Mouse (Mus musculus): ENCODE results near the gene Tle4. TPM values are rescaled to one million over a fixed set of nuclear protein-coding genes. Genes with fewer than 3 reads are reported as not detected.

Tle4 gene
- polyA plus RNA-seq, 1 experiment from 2014 or later = 34.3 TPM

DNA sequence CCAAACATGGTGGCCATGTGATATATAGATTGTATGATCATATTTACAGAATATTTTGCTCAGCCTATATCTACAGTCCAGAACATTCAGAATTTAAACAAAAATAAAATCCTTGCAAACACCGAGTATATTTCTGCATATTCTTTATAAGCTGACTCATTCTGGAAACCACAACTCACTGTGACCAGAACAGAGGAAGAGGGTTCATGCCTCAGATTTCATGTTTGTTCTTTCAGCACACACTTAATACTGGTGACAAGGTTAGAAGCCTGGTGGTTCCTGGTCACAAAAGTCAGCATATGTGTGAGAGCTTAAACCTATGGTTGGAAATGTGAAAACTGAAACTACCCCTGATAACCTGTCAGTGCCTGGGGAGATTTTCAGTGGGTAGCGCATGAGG, 129.1 kb downstream of the Tle4 start:
- H3K9ac ChIP-seq (ENCODE audit: low read length) = no peak overlapping the region
- no peak overlapping the region for H3K27ac ChIP-seq (ENCODE audit: low read depth, low read length)
- no peak for ATAC-seq (ENCODE audit: insufficient read depth, low FRiP score, low TSS enrichment)
- no peak for DNase-seq (ENCODE audit: low spot score)
- no peak overlapping the region for H3K4me3 ChIP-seq (ENCODE audit: low read depth, low read length)
- no peaks in the 10 kb centered on the region for H3K4me1 ChIP-seq (ENCODE audit: control insufficient read depth, insufficient read depth, low read length)
- H3K4me2 ChIP-seq (ENCODE audit: low read depth) = no peak overlapping the region
- WGBS = 94% methylated on average over 2 of the region's 2 CpGs
- H3K36me3 ChIP-seq (ENCODE audit: control insufficient read depth, insufficient read depth, low read length) = no peaks in the 10 kb centered on the region
- no peaks in the 10 kb centered on the region for H3K27me3 ChIP-seq (ENCODE audit: control insufficient read depth, insufficient read depth, low read length)
- no peaks in the 10 kb centered on the region for H3K9me3 ChIP-seq (ENCODE audit: control insufficient read depth, low read length)

DNA sequence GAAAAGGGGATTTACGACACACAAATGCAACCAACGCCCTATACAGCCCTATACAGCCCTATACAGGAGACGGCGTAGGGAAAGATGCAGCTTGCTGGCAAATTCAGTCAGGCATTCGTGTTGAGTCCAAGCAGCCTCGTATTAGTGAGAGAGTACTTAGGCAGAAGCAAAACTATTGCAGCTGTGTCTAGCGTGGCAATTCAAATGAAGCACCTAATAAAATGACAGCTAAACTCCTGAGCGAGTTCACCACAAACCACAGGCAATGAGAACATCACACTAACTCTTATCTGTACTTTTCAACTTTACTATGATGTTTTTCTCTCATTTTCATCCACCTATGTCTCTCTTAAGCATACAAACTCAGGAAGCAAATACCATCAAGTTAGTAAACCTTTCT, 131.8 kb downstream of the Tle4 start:
- Histone ChIP-seq H3K4me3 (ENCODE audit: low read depth, low read length) (no peak overlapping the region), H3K36me3 (ENCODE audit: control insufficient read depth, insufficient read depth, low read length) (no peaks in the 10 kb centered on the region), H3K9me3 (ENCODE audit: control insufficient read depth, low read length) (no peaks in the 10 kb centered on the region), H3K4me1 (ENCODE audit: control insufficient read depth, insufficient read depth, low read length) (no peaks in the 10 kb centered on the region), H3K4me2 (ENCODE audit: low read depth) (no peak overlapping the region), H3K9ac (ENCODE audit: low read length) (no peak overlapping the region), H3K27ac (ENCODE audit: low read depth, low read length) (no peak overlapping the region), H3K27me3 (ENCODE audit: control insufficient read depth, insufficient read depth, low read length) (no peaks in the 10 kb centered on the region)
- DNase-seq (ENCODE audit: low spot score) (no peak), ATAC-seq (ENCODE audit: insufficient read depth, low FRiP score, low TSS enrichment) (no peak)
- 89% methylated on average over 8 of the region's 8 CpGs for WGBS

DNA sequence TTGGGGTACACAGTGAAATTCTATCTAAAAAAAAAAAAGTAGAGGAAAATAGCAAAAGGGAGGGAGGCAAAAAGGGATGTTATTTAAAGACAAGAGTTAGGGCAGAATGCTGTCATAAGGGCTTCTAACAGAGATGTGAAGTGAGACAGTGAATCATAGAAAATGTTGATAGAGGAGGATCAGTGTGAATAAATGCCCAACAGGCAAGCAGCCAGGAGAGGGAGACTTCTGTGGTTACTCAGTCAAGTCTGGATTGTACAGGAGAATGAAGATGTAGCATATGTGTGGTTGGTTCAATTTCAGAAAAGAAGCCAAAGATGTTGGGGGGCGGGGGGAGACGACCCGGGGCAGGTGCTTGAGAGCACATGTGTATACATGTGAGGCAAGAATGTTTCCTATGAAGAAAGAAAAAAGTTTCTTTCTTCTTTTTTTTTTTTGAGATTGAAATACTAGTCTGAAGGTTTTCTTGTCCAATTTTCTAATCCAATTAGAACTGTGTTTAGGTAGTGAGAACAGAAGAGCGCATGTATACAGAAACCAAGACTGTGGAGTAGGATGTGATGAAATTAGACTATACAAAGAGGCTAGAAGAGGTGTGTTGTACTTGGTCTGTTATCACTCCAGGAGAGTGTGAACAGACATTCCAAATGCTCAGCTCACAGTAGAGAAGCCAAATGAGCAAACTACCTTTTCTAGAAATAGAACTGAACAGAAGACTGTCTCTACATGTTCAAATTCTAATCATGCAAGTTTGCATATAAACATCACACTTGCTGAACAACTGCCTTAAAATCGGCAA, 134.4 kb downstream of the Tle4 start:
- Histone ChIP-seq H3K27ac (ENCODE audit: low read depth, low read length) (no peak overlapping the region), H3K9ac (ENCODE audit: low read length) (no peak overlapping the region), H3K9me3 (ENCODE audit: control insufficient read depth, low read length) (no peaks in the 10 kb centered on the region), H3K4me2 (ENCODE audit: low read depth) (no peak overlapping the region), H3K4me3 (ENCODE audit: low read depth, low read length) (no peak overlapping the region), H3K27me3 (ENCODE audit: control insufficient read depth, insufficient read depth, low read length) (no peaks in the 10 kb centered on the region), H3K4me1 (ENCODE audit: control insufficient read depth, insufficient read depth, low read length) (no peaks in the 10 kb centered on the region), H3K36me3 (ENCODE audit: control insufficient read depth, insufficient read depth, low read length) (no peaks in the 10 kb centered on the region; the same call in 1 of the 2 replicates)
- 97% methylated on average over 5 of the region's 5 CpGs for WGBS
- ATAC-seq (ENCODE audit: insufficient read depth, low FRiP score, low TSS enrichment) (no peak), DNase-seq (ENCODE audit: low spot score) (no peak)

DNA sequence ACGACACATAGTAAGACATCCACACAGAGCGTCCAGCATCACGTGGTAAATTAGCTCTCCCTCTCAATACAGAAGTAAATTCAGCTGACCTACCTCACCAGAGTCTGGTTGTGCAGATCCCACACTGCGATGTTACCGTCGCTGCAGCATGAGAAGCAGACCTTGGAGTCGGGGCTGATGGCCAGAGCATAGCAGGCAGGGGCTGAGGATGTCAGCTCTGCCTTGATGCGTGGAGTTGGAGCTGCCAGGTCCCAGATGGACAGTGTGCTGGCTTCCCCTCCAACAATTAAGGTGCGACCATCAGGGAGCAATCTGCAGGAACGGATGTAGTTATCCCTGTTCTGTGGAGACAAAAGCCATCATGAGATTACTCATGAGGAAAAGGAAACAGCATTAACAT, 144.4 kb downstream of the Tle4 start:
- Histone ChIP-seq H3K4me1 (ENCODE audit: control insufficient read depth, insufficient read depth, low read length) (no peaks in the 10 kb centered on the region), H3K4me3 (ENCODE audit: low read depth, low read length) (no peak overlapping the region), H3K4me2 (ENCODE audit: low read depth) (no peak overlapping the region), H3K9ac (ENCODE audit: low read length) (no peak overlapping the region), H3K36me3 (ENCODE audit: control insufficient read depth, insufficient read depth, low read length) (peaks cover 8% of the 10 kb centered on the region), H3K9me3 (ENCODE audit: control insufficient read depth, low read length) (no peaks in the 10 kb centered on the region), H3K27me3 (ENCODE audit: control insufficient read depth, insufficient read depth, low read length) (no peaks in the 10 kb centered on the region), H3K27ac (ENCODE audit: low read depth, low read length) (no peak overlapping the region)
- ATAC-seq (ENCODE audit: insufficient read depth, low FRiP score, low TSS enrichment) (no peak), DNase-seq (ENCODE audit: low spot score) (no peak)
- 91% methylated on average over 10 of the region's 10 CpGs for WGBS

DNA sequence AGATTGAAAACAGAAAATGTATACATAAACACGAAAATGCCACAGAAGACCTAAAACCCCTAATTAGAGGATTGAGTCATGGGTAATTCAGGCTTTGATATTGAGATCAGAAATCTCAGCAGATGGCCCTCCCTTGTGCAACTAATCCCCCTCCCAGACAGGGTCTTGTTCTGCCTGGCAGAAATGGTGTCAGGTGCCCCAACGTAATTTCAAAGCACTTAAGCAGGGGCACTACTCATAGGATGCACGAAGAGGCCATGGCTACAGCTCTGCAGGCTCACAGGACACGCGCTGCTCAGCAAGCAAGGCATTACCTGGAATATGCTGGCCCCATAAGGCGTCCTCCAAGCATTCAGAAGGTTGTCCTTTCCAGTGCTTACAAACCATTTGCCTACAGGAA, 146.5 kb downstream of the Tle4 start:
- Histone ChIP-seq H3K27me3 (ENCODE audit: control insufficient read depth, insufficient read depth, low read length) (no peaks in the 10 kb centered on the region), H3K9me3 (ENCODE audit: control insufficient read depth, low read length) (no peaks in the 10 kb centered on the region), H3K27ac (ENCODE audit: low read depth, low read length) (no peak overlapping the region), H3K9ac (ENCODE audit: low read length) (no peak overlapping the region), H3K4me2 (ENCODE audit: low read depth) (no peak overlapping the region), H3K4me1 (ENCODE audit: control insufficient read depth, insufficient read depth, low read length) (no peaks in the 10 kb centered on the region), H3K4me3 (ENCODE audit: low read depth, low read length) (no peak overlapping the region), H3K36me3 (ENCODE audit: control insufficient read depth, insufficient read depth, low read length) (peaks cover 8% of the 10 kb centered on the region)
- ATAC-seq (ENCODE audit: insufficient read depth, low FRiP score, low TSS enrichment) = no peak
- no peak for DNase-seq (ENCODE audit: low spot score)
- WGBS = 89% methylated on average over 6 of the region's 6 CpGs

DNA sequence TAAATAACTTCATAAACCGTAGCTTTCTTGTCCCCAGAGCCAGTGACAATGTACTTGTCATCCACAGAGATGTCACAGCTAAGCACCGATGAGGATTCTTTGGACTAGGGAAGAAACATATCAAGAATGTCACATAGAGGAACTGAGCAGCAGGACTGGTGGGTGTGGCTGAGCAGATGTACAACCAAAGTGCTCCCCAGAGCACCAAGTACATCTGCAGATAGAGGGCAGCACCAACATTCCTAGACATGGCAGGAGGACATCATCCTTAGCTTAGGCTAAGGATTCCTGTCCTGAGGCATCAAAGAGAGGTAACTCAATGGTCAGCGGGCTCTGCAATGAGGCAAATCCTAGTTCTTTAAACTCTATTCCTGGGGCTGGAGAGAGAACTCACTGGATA, 148.1 kb downstream of the Tle4 start:
- WGBS = 91% methylated on average over 3 of the region's 3 CpGs
- ATAC-seq (ENCODE audit: insufficient read depth, low FRiP score, low TSS enrichment) = no peak
- Histone ChIP-seq H3K27me3 (ENCODE audit: control insufficient read depth, insufficient read depth, low read length) (no peaks in the 10 kb centered on the region), H3K4me2 (ENCODE audit: low read depth) (no peak overlapping the region), H3K27ac (ENCODE audit: low read depth, low read length) (no peak overlapping the region), H3K9ac (ENCODE audit: low read length) (no peak overlapping the region), H3K4me1 (ENCODE audit: control insufficient read depth, insufficient read depth, low read length) (no peaks in the 10 kb centered on the region), H3K4me3 (ENCODE audit: low read depth, low read length) (no peak overlapping the region), H3K9me3 (ENCODE audit: control insufficient read depth, low read length) (no peaks in the 10 kb centered on the region), H3K36me3 (ENCODE audit: control insufficient read depth, insufficient read depth, low read length) (peaks cover 8% of the 10 kb centered on the region)
- no peak for DNase-seq (ENCODE audit: low spot score)

DNA sequence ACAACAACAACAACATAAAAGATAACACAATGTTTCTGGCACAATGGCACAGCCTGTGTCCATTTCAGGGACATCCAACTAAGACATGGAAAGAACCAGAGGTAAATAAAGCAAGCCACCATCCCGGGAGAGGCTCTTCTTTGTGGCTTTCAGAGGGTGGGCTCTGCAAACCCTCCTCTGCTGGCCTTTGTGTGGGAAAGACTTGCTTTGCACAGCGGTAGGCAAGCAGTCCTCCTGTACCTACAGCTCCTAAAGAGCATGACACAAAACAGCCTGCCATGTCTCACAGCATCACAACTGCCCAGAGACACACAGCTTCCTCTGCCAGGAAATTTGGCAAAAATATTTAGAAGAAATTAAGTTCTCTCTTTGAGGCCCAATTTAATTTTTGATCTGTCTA, 149.3 kb downstream of the Tle4 start:
- Histone ChIP-seq H3K27ac (ENCODE audit: low read depth, low read length) (no peak overlapping the region), H3K36me3 (ENCODE audit: control insufficient read depth, insufficient read depth, low read length) (peaks cover 8% of the 10 kb centered on the region), H3K9me3 (ENCODE audit: control insufficient read depth, low read length) (no peaks in the 10 kb centered on the region), H3K9ac (ENCODE audit: low read length) (no peak overlapping the region), H3K4me2 (ENCODE audit: low read depth) (no peak overlapping the region), H3K4me3 (ENCODE audit: low read depth, low read length) (no peak overlapping the region), H3K27me3 (ENCODE audit: control insufficient read depth, insufficient read depth, low read length) (no peaks in the 10 kb centered on the region), H3K4me1 (ENCODE audit: control insufficient read depth, insufficient read depth, low read length) (no peaks in the 10 kb centered on the region)
- ATAC-seq (ENCODE audit: insufficient read depth, low FRiP score, low TSS enrichment) (no peak), DNase-seq (ENCODE audit: low spot score) (no peak)
- 78% methylated on average over 2 of the region's 2 CpGs for whole genome bisulfite sequencing

DNA sequence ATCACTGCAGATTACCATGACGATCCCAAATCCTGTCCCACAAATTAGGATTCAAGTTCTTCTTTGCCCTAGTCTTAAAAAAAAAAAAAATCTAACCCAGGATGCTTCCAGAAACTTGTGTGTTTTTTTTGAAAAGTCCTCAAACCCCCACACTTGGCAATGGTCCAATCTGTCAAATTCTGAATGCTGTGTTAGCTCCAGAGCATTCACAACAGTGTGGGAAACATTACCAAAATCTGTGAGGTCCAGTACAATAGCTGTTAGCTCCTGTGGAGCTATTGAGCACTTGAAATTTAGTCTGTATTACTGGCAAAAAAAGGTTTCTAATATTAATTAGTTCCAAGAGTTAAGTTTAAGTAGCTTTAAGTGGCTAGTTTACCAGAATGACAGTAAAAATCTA, 150.4 kb downstream of the Tle4 start:
- Histone ChIP-seq H3K36me3 (ENCODE audit: control insufficient read depth, insufficient read depth, low read length) (peaks cover 6% of the 10 kb centered on the region), H3K9me3 (ENCODE audit: control insufficient read depth, low read length) (no peaks in the 10 kb centered on the region), H3K4me2 (ENCODE audit: low read depth) (no peak overlapping the region), H3K9ac (ENCODE audit: low read length) (no peak overlapping the region), H3K27me3 (ENCODE audit: control insufficient read depth, insufficient read depth, low read length) (no peaks in the 10 kb centered on the region), H3K27ac (ENCODE audit: low read depth, low read length) (no peak overlapping the region), H3K4me3 (ENCODE audit: low read depth, low read length) (no peak overlapping the region), H3K4me1 (ENCODE audit: control insufficient read depth, insufficient read depth, low read length) (no peaks in the 10 kb centered on the region)
- DNase-seq (ENCODE audit: low spot score) = no peak
- 93% methylated on average over 1 of the region's 1 CpGs for WGBS
- no peak for ATAC-seq (ENCODE audit: insufficient read depth, low FRiP score, low TSS enrichment)

DNA sequence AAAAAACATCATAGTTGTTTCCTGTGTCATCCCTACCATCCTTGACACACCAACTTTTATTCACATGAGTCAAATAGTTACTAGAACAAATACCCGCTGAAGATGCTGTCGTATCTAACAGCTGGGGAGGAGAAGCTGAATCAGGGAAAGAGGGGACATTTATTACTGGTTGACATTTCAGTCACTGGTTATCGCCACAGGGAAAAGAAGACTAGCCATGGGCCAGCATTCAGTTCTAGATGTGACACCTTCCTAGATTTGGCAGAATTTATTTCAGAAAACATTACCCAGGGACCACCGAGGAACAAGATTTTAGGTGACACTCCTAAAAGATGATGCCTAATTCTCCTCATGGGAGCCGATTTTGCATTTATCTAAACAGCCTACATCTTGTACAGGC, 156.0 kb downstream of the Tle4 start:
- no peak for DNase-seq (ENCODE audit: low spot score)
- Histone ChIP-seq H3K4me1 (ENCODE audit: control insufficient read depth, insufficient read depth, low read length) (no peaks in the 10 kb centered on the region), H3K27ac (ENCODE audit: low read depth, low read length) (no peak overlapping the region), H3K9ac (ENCODE audit: low read length) (no peak overlapping the region), H3K36me3 (ENCODE audit: control insufficient read depth, insufficient read depth, low read length) (no peaks in the 10 kb centered on the region), H3K9me3 (ENCODE audit: control insufficient read depth, low read length) (no peaks in the 10 kb centered on the region), H3K4me3 (ENCODE audit: low read depth, low read length) (no peak overlapping the region), H3K4me2 (ENCODE audit: low read depth) (no peak overlapping the region), H3K27me3 (ENCODE audit: control insufficient read depth, insufficient read depth, low read length) (no peaks in the 10 kb centered on the region)
- ATAC-seq (ENCODE audit: insufficient read depth, low FRiP score, low TSS enrichment) = no peak
- 91% methylated on average over 5 of the region's 5 CpGs for WGBS
